Mouse (Mus musculus): ENCODE measurements at regions not wholly inside any gene's neighbourhood (a gene's known extent, or its start where the extent isn't known, plus 50 kb on each side); places are given as distances from the start of the nearest gene placed in this dataset.
A peak's percentile ranks its signal among the peaks of the same experiment; 100 is the strongest.

- Histone ChIP-seq H3K4me1 (ENCODE audit: control insufficient read depth in 2 of 2, insufficient read depth in 2 of 2, low read length in 2 of 2) (peaks cover 15 to 20% of the 10 kb centered on the region in 2 experiments), H3K9me3 (ENCODE audit: control insufficient read depth, low read length) (no peaks in the 10 kb centered on the region), H3K9ac (ENCODE audit: low read length) (no peak overlapping the region), H3K27me3 (ENCODE audit: control insufficient read depth, insufficient read depth, low read length) (no peaks in the 10 kb centered on the region), H3K4me2 (ENCODE audit: low read length) (no peak overlapping the region), H3K4me3 (ENCODE audit: control insufficient read depth in 1 of 2, insufficient read depth in 1 of 2, low read depth in 1 of 2, low read length in 2 of 2) (no peak overlapping the region), H3K36me3 (ENCODE audit: control insufficient read depth, insufficient read depth, low read length) (no peaks in the 10 kb centered on the region), H3K27ac (replicated peaks in 1 of 2; ENCODE audit: control insufficient read depth in 1 of 2, insufficient read depth in 1 of 2, low read depth in 2 of 2, low read length in 2 of 2) (no peak overlapping the region)
- 66% methylated on average over 3 of the region's 3 CpGs for WGBS
- no peak for ATAC-seq (ENCODE audit: insufficient number of reproducible peaks, insufficient read depth, low FRiP score, low read depth)
Measured at GRCm38 (mm10) chr7:83476161-83476495, 108.6 kb upstream of the Tmc3 start.

- H3K9me3 ChIP-seq (ENCODE audit: control insufficient read depth, low read length) = no peaks in the 10 kb centered on the region
- no peaks in the 10 kb centered on the region for H3K36me3 ChIP-seq (ENCODE audit: control insufficient read depth, insufficient read depth, low read length)
- no peaks in the 10 kb centered on the region for H3K27me3 ChIP-seq (ENCODE audit: control insufficient read depth, insufficient read depth, low read length)
- H3K4me2 ChIP-seq (ENCODE audit: low read length) = no peak overlapping the region
- peaks cover 15 to 20% of the 10 kb centered on the region in 2 experiments for H3K4me1 ChIP-seq (ENCODE audit: control insufficient read depth in 2 of 2, insufficient read depth in 2 of 2, low read length in 2 of 2)
- no peak overlapping the region for H3K27ac ChIP-seq (replicated peaks in 1 of 2; ENCODE audit: control insufficient read depth in 1 of 2, insufficient read depth in 1 of 2, low read depth in 2 of 2, low read length in 2 of 2)
- 75% methylated on average over 3 of the region's 3 CpGs for WGBS
- H3K9ac ChIP-seq (ENCODE audit: low read length) = no peak overlapping the region
- H3K4me3 ChIP-seq (ENCODE audit: control insufficient read depth in 1 of 2, insufficient read depth in 1 of 2, low read depth in 1 of 2, low read length in 2 of 2) = no peak overlapping the region
- ATAC-seq (ENCODE audit: insufficient number of reproducible peaks, insufficient read depth, low FRiP score, low read depth) = no peak
Measured at GRCm38 (mm10) chr7:83476861-83477260, 107.9 kb upstream of the Tmc3 start.

- Histone ChIP-seq H3K27me3 (ENCODE audit: control insufficient read depth, insufficient read depth, low read length) (no peaks in the 10 kb centered on the region), H3K4me3 (ENCODE audit: control insufficient read depth in 1 of 2, insufficient read depth in 1 of 2, low read depth in 1 of 2, low read length in 2 of 2) (no peak overlapping the region), H3K9ac (ENCODE audit: low read length) (no peak overlapping the region), H3K4me1 (ENCODE audit: control insufficient read depth in 2 of 2, insufficient read depth in 2 of 2, low read length in 2 of 2) (peaks cover 16 to 20% of the 10 kb centered on the region in 2 experiments), H3K27ac (replicated peaks in 1 of 2; ENCODE audit: control insufficient read depth in 1 of 2, insufficient read depth in 1 of 2, low read depth in 2 of 2, low read length in 2 of 2) (peak overlapping the region; percentile 15 to 48), H3K9me3 (ENCODE audit: control insufficient read depth, low read length) (no peaks in the 10 kb centered on the region), H3K36me3 (ENCODE audit: control insufficient read depth, insufficient read depth, low read length) (no peaks in the 10 kb centered on the region), H3K4me2 (ENCODE audit: low read length) (peak overlapping the region; percentile 28)
- WGBS = 34% methylated on average over 7 of the region's 7 CpGs
- ATAC-seq (ENCODE audit: insufficient number of reproducible peaks, insufficient read depth, low FRiP score, low read depth) = peak; percentile 68; the same call in 1 of the 2 replicates
Measured at GRCm38 (mm10) chr7:83477661-83478121, 107.0 kb upstream of the Tmc3 start.

DNA sequence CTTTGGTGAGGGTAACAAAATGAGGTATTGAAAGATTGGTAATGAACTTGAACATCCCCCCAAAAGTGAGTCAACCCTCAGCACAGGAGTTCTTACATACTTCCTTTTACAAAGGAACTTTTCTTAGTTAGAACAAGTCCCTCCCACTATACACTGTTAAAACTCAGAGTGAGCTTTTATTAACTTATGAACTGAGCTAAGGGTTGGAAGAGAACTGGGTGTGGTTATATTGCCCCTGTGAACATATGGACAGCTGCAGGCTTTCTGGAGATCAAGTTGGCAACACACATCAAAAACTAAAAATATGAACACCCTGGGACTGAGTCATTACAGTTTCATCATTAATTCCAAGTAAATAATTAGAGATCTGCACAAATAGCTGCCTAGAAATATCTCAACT lies 103.1 kb upstream of the Tmc3 start:
- Histone ChIP-seq H3K27ac (replicated peaks in 1 of 2; ENCODE audit: control insufficient read depth in 1 of 2, insufficient read depth in 1 of 2, low read depth in 2 of 2, low read length in 2 of 2) (no peak overlapping the region), H3K4me1 (ENCODE audit: control insufficient read depth in 2 of 2, insufficient read depth in 2 of 2, low read length in 2 of 2) (peaks cover 10 to 12% of the 10 kb centered on the region in 2 experiments; a peak in 3 of 4 replicates), H3K36me3 (ENCODE audit: control insufficient read depth, insufficient read depth, low read length) (no peaks in the 10 kb centered on the region), H3K4me3 (ENCODE audit: control insufficient read depth in 1 of 2, insufficient read depth in 1 of 2, low read depth in 1 of 2, low read length in 2 of 2) (no peak overlapping the region), H3K4me2 (ENCODE audit: low read length) (no peak overlapping the region), H3K27me3 (ENCODE audit: control insufficient read depth, insufficient read depth, low read length) (no peaks in the 10 kb centered on the region), H3K9me3 (ENCODE audit: control insufficient read depth, low read length) (no peaks in the 10 kb centered on the region), H3K9ac (ENCODE audit: low read length) (no peak overlapping the region)
- ATAC-seq (ENCODE audit: insufficient number of reproducible peaks, insufficient read depth, low FRiP score, low read depth) = no peak

- no peak for ATAC-seq (ENCODE audit: insufficient number of reproducible peaks, insufficient read depth, low FRiP score, low read depth)
- WGBS = 79% methylated on average over 3 of the region's 3 CpGs
- Histone ChIP-seq H3K9me3 (ENCODE audit: control insufficient read depth, low read length) (no peaks in the 10 kb centered on the region), H3K36me3 (ENCODE audit: control insufficient read depth, insufficient read depth, low read length) (no peaks in the 10 kb centered on the region), H3K4me1 (ENCODE audit: control insufficient read depth in 2 of 2, insufficient read depth in 2 of 2, low read length in 2 of 2) (peaks cover 7 to 12% of the 10 kb centered on the region in 2 experiments; a peak in 3 of 4 replicates), H3K4me2 (ENCODE audit: low read length) (no peak overlapping the region), H3K27ac (replicated peaks in 1 of 2; ENCODE audit: control insufficient read depth in 1 of 2, insufficient read depth in 1 of 2, low read depth in 2 of 2, low read length in 2 of 2) (0 out of 4 replicates have a peak overlapping the region, but pooled peaks of 1 of the 2 experiments have one; percentile 10), H3K9ac (ENCODE audit: low read length) (no peak overlapping the region), H3K27me3 (ENCODE audit: control insufficient read depth, insufficient read depth, low read length) (no peaks in the 10 kb centered on the region), H3K4me3 (ENCODE audit: control insufficient read depth in 1 of 2, insufficient read depth in 1 of 2, low read depth in 1 of 2, low read length in 2 of 2) (no peak overlapping the region)
Measured at GRCm38 (mm10) chr7:83482254-83482653, 102.5 kb upstream of the Tmc3 start.

DNA sequence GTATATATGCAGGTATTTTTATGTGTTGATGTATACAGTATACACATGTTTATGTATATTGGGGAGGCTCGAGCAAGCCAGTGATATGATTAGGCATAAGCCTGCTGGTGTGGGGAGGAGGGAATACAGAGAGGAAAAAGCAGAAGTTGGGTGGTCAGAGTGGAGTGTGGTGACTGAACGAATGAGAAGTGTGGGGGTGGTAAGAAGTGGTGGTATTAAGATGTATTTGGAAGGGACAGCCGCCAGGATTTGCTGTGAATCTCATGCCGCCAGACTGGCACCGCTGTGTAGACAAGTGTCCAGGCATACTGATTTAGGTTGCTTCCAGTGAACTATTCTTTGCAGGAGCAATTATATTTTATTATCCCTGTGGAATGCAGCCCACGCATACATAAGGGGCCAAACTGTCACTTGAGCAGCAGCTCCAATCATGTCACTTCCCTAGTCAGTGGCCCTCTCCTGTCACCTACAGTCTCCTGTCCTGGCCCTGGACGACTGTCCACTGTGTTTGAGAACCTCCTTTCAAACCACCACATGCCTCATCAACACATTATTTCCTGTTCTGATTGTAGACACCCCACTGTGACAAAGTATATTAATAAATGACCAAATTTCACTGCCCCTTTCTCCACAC lies 101.9 kb upstream of the Tmc3 start:
- H3K4me2 ChIP-seq (ENCODE audit: low read length) = no peak overlapping the region
- no peaks in the 10 kb centered on the region for H3K27me3 ChIP-seq (ENCODE audit: control insufficient read depth, insufficient read depth, low read length)
- no peaks in the 10 kb centered on the region for H3K9me3 ChIP-seq (ENCODE audit: control insufficient read depth, low read length)
- 0 out of 4 replicates have a peak overlapping the region, but pooled peaks of 1 of the 2 experiments have one; percentile 10 for H3K27ac ChIP-seq (replicated peaks in 1 of 2; ENCODE audit: control insufficient read depth in 1 of 2, insufficient read depth in 1 of 2, low read depth in 2 of 2, low read length in 2 of 2)
- no peak for ATAC-seq (ENCODE audit: insufficient number of reproducible peaks, insufficient read depth, low FRiP score, low read depth)
- H3K36me3 ChIP-seq (ENCODE audit: control insufficient read depth, insufficient read depth, low read length) = no peaks in the 10 kb centered on the region
- no peak overlapping the region for H3K4me3 ChIP-seq (ENCODE audit: control insufficient read depth in 1 of 2, insufficient read depth in 1 of 2, low read depth in 1 of 2, low read length in 2 of 2)
- H3K9ac ChIP-seq (ENCODE audit: low read length) = no peak overlapping the region
- H3K4me1 ChIP-seq (ENCODE audit: control insufficient read depth in 2 of 2, insufficient read depth in 2 of 2, low read length in 2 of 2) = peaks cover 5 to 6% of the 10 kb centered on the region in 2 experiments; a peak in 3 of 4 replicates
- 56% methylated on average over 7 of the region's 7 CpGs for WGBS

DNA sequence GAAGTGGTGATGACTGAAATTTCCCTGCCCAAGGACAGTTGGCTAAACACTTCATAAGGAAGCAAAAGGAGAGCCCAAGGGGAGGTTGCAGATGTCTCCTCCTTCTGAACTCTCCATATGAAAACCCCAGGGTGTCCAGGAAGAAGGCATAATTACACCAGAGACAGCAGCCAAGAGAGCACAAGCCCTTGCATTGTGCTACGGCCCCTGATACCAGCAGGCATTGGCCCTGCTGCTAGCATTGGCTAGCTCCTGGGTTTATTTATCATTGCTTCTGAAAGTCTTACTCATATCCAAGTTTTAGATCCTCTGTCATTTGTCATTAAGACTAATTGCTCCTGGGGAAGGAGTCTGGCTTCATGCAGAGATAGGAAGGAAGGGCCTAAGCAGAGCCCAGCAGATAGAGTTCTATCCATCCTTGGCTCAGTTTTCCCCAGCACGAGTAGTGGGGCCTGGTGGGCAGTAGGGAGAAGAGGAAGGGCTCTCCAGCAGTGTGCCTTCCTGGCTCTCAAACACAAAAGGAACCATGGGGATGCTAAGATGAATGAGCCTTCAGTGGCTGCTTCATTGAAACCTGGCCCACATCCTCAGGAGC lies 98.5 kb upstream of the Tmc3 start:
- H3K4me3 ChIP-seq (ENCODE audit: control insufficient read depth in 1 of 2, insufficient read depth in 1 of 2, low read depth in 1 of 2, low read length in 2 of 2) = no peak overlapping the region
- peaks cover 0 to 2% of the 10 kb centered on the region in 2 experiments; a peak in 1 of 4 replicates for H3K4me1 ChIP-seq (ENCODE audit: control insufficient read depth in 2 of 2, insufficient read depth in 2 of 2, low read length in 2 of 2)
- 52% methylated on average over 2 of the region's 2 CpGs for WGBS
- no peaks in the 10 kb centered on the region for H3K27me3 ChIP-seq (ENCODE audit: control insufficient read depth, insufficient read depth, low read length)
- no peaks in the 10 kb centered on the region for H3K9me3 ChIP-seq (ENCODE audit: control insufficient read depth, low read length)
- H3K4me2 ChIP-seq (ENCODE audit: low read length) = no peak overlapping the region
- no peaks in the 10 kb centered on the region for H3K36me3 ChIP-seq (ENCODE audit: control insufficient read depth, insufficient read depth, low read length)
- H3K27ac ChIP-seq (replicated peaks in 1 of 2; ENCODE audit: control insufficient read depth in 1 of 2, insufficient read depth in 1 of 2, low read depth in 2 of 2, low read length in 2 of 2) = 0 out of 4 replicates have a peak overlapping the region, but pooled peaks of 1 of the 2 experiments have one; percentile 21
- ATAC-seq (ENCODE audit: insufficient number of reproducible peaks, insufficient read depth, low FRiP score, low read depth) = no peak
- no peak overlapping the region for H3K9ac ChIP-seq (ENCODE audit: low read length)
